Comparison of ENCODE assay signal across 8 mouse cellular contexts in genomic region chr11:58927790-58928651, GRCm38 (mm10). TPM values are rescaled to one million over a fixed set of nuclear protein-coding genes. Genes with fewer than 3 reads are reported as not detected.
DNase-seq lines count a peak whose midpoint lies in the region; ATAC-seq and TF ChIP-seq lines count a peak whose summit lies in the region.

No protein-coding gene starts in this region.

- H3K36me3 ChIP-seq in forebrain, embryonic 12.5 days (replicated peaks), result peaks cover 24% of the 10 kb centered on the region
- peaks cover 23% of the 10 kb centered on the region for H3K36me3 ChIP-seq in hindbrain, embryonic 12.5 days
- peaks cover 12% of the 10 kb centered on the region for H3K36me3 ChIP-seq in limb, embryonic 11.5 days (ENCODE audit: control insufficient read depth, insufficient read depth, low read length)
- peaks cover 22% of the 10 kb centered on the region for H3K36me3 ChIP-seq in midbrain, embryonic 10.5 days
- H3K36me3 ChIP-seq in splenic B cell, adult 2 months (ENCODE audit: control insufficient read depth, insufficient read depth, low read length, poor library complexity, severe bottlenecking), result 0 out of 2 replicates have a peak, but pooled peaks cover 2% of the 10 kb centered on the region

- no peaks in the 10 kb centered on the region for H3K27me3 ChIP-seq in forebrain, embryonic 12.5 days
- no peaks in the 10 kb centered on the region for H3K27me3 ChIP-seq in hindbrain, embryonic 12.5 days
- H3K27me3 ChIP-seq in limb, embryonic 11.5 days (ENCODE audit: control insufficient read depth, insufficient read depth, low read length), result no peaks in the 10 kb centered on the region
- H3K27me3 ChIP-seq in midbrain, embryonic 10.5 days (ENCODE audit: low read depth, poor library complexity, severe bottlenecking), result no peaks in the 10 kb centered on the region
- no peaks in the 10 kb centered on the region for H3K27me3 ChIP-seq in splenic B cell, adult 2 months (ENCODE audit: control insufficient read depth, insufficient read depth, low read length, poor library complexity, severe bottlenecking)

- H3K9me3 ChIP-seq in forebrain, embryonic 12.5 days, result no peaks in the 10 kb centered on the region
- no peaks in the 10 kb centered on the region for H3K9me3 ChIP-seq in hindbrain, embryonic 12.5 days (replicated peaks)
- no peaks in the 10 kb centered on the region for H3K9me3 ChIP-seq in limb, embryonic 11.5 days (ENCODE audit: control insufficient read depth, low read length)
- no peaks in the 10 kb centered on the region for H3K9me3 ChIP-seq in midbrain, embryonic 10.5 days (replicated peaks)

- no peak for TF ChIP-seq POLR2A in brain, embryonic 14.5 days (IDR thresholded peaks at IDR 0.05; ENCODE audit: borderline replicate concordance, extremely low read depth, insufficient read depth, insufficient read length, poor library complexity, severe bottlenecking)

- no peak overlapping the region for H3K27ac ChIP-seq in left cerebral cortex, adult 2 months
- H3K27ac ChIP-seq in forebrain, embryonic 12.5 days, result peak overlapping the region; percentile 2; the same call in 1 of the 2 replicates
- no peak overlapping the region for H3K27ac ChIP-seq in hindbrain, embryonic 12.5 days
- H3K27ac ChIP-seq in limb, embryonic 11.5 days (replicated peaks; ENCODE audit: low read depth, low read length), result no peak overlapping the region
- peak overlapping the region; percentile 75 for H3K27ac ChIP-seq in midbrain, embryonic 10.5 days (replicated peaks)

- peak; percentile 74 for TF ChIP-seq CTCF in left cerebral cortex, adult 2 months (IDR thresholded peaks at IDR 0.05)
- peak; percentile 84 for TF ChIP-seq CTCF in brain, embryonic 14.5 days (IDR thresholded peaks at IDR 0.05; ENCODE audit: borderline replicate concordance, extremely low read depth, insufficient read depth, insufficient read length)

- WGBS in forebrain, embryonic 12.5 days, result 40% methylated on average over 20 of the region's 20 CpGs
- WGBS in hindbrain, embryonic 12.5 days, result 39% methylated on average over 20 of the region's 20 CpGs
- 35% methylated on average over 20 of the region's 20 CpGs for WGBS in limb, embryonic 11.5 days
- WGBS in midbrain, embryonic 10.5 days, result 36% methylated on average over 20 of the region's 20 CpGs

- peak overlapping the region; percentile 27; the same call in 1 of the 2 replicates for H3K4me3 ChIP-seq in left cerebral cortex, adult 2 months
- 0 out of 2 replicates have a peak overlapping the region, but pooled peaks have one; percentile 0 for H3K4me3 ChIP-seq in forebrain, embryonic 12.5 days (replicated peaks)
- H3K4me3 ChIP-seq in hindbrain, embryonic 12.5 days, result 0 out of 2 replicates have a peak overlapping the region, but pooled peaks have one; percentile 2
- no peak overlapping the region for H3K4me3 ChIP-seq in limb, embryonic 11.5 days (ENCODE audit: low read depth, low read length)
- H3K4me3 ChIP-seq in midbrain, embryonic 10.5 days, result peak overlapping the region; percentile 31

- intact Hi-C loops in left cerebral cortex, adult 2 months (cut with DNase I), result no loop called here

- no peak overlapping the region; the same call in 1 of the 2 replicates for H3K9ac ChIP-seq in forebrain, embryonic 12.5 days
- no peak overlapping the region for H3K9ac ChIP-seq in hindbrain, embryonic 12.5 days
- H3K9ac ChIP-seq in limb, embryonic 11.5 days (ENCODE audit: low read length), result no peak overlapping the region

- peak; percentile 63 for ATAC-seq in forebrain, embryonic 12.5 days (ENCODE audit: low FRiP score)
- peak; percentile 65 for ATAC-seq in hindbrain, embryonic 12.5 days (ENCODE audit: low FRiP score)
- ATAC-seq in limb, embryonic 11.5 days (ENCODE audit: insufficient number of reproducible peaks, low FRiP score, low TSS enrichment, low read depth), result no peak

- H3K4me1 ChIP-seq in forebrain, embryonic 12.5 days, result 0 out of 2 replicates have a peak, but pooled peaks cover 8% of the 10 kb centered on the region
- 0 out of 2 replicates have a peak, but pooled peaks cover 5% of the 10 kb centered on the region for H3K4me1 ChIP-seq in hindbrain, embryonic 12.5 days
- no peaks in the 10 kb centered on the region for H3K4me1 ChIP-seq in limb, embryonic 11.5 days (ENCODE audit: control insufficient read depth, insufficient read depth, low read length)
- H3K4me1 ChIP-seq in midbrain, embryonic 10.5 days, result peaks cover 10% of the 10 kb centered on the region

- peak in 1 of 2 experiments; percentile 36 for DNase-seq in left cerebral cortex, adult 2 months (ENCODE audit: extremely low spot score in 1 of 2, low spot score in 2 of 2)
- no peak for DNase-seq in left cerebral cortex, adult 11 months (ENCODE audit: low spot score)
- peak; percentile 82 for DNase-seq in brain, embryonic 14.5 days (ENCODE audit: low read depth)
- peak; percentile 85 for DNase-seq in limb, embryonic 11.5 days (ENCODE audit: low spot score)
- peak; percentile 82 for DNase-seq in midbrain, embryonic 10.5 days (ENCODE audit: low spot score)
- DNase-seq in splenic B cell, adult 2 months (ENCODE audit: low read depth, low spot score), result peak; percentile 85

- H3K4me2 ChIP-seq in forebrain, embryonic 12.5 days, result peak overlapping the region; percentile 1
- H3K4me2 ChIP-seq in hindbrain, embryonic 12.5 days (replicated peaks), result peak overlapping the region; percentile 33
- peak overlapping the region; percentile 12; the same call in 1 of the 2 replicates for H3K4me2 ChIP-seq in limb, embryonic 11.5 days (ENCODE audit: low read depth, severe bottlenecking)

RNA-seq across cellular contexts. Expression of gene Btnl10, which starts 10.3 kb away (rescaled TPM):
- total RNA-seq in left cerebral cortex, adult 2 months (2021), result not detected
- 0.01 and 0.04 TPM in 2 replicates for polyA plus RNA-seq in brain, embryonic 14.5 days (2012; rRNA removed)
- polyA plus RNA-seq in forebrain, embryonic 12.5 days (2016; fragmentation: Nextera tagmentation; extraction: Ambion mirVana), result 0.08 TPM in 1 of 2 replicates, not detected in the other
- polyA plus RNA-seq in hindbrain, embryonic 12.5 days (2016; fragmentation: Nextera tagmentation; extraction: Ambion mirVana), result not detected in 2 replicates
- not detected in 2 replicates for polyA plus RNA-seq in limb, embryonic 11.5 days (2014; fragmentation: Nextera tagmentation; extraction: Ambion mirVana)
- polyA plus RNA-seq in midbrain, embryonic 10.5 days (2016; fragmentation: Nextera tagmentation; extraction: Ambion mirVana), result not detected in 2 replicates

RNA-seq across cellular contexts. Expression of gene Rnf187, which starts 10.7 kb away (rescaled TPM):
- total RNA-seq in left cerebral cortex, adult 2 months (2021), result 100 to 1,000 TPM; 445 to 469 TPM
- 664 and 715 TPM in 2 replicates for polyA plus RNA-seq in brain, embryonic 14.5 days (2012; rRNA removed)
- polyA plus RNA-seq in forebrain, embryonic 12.5 days (2016; fragmentation: Nextera tagmentation; extraction: Ambion mirVana), result 403 and 431 TPM in 2 replicates
- polyA plus RNA-seq in hindbrain, embryonic 12.5 days (2016; fragmentation: Nextera tagmentation; extraction: Ambion mirVana), result 498 and 513 TPM in 2 replicates
- polyA plus RNA-seq in limb, embryonic 11.5 days (2014; fragmentation: Nextera tagmentation; extraction: Ambion mirVana), result 269 and 275 TPM in 2 replicates
- polyA plus RNA-seq in midbrain, embryonic 10.5 days (2016; fragmentation: Nextera tagmentation; extraction: Ambion mirVana), result 274 and 296 TPM in 2 replicates

RNA-seq across cellular contexts. Expression of gene Hist3h2ba, which starts 20.7 kb away (rescaled TPM):
- total RNA-seq in left cerebral cortex, adult 2 months (2021), result 10 to 100 TPM; 88.5 to 98.9 TPM
- 726 and 1,077 TPM in 2 replicates for polyA plus RNA-seq in brain, embryonic 14.5 days (2012; rRNA removed)
- 185 and 187 TPM in 2 replicates for polyA plus RNA-seq in forebrain, embryonic 12.5 days (2016; fragmentation: Nextera tagmentation; extraction: Ambion mirVana)
- polyA plus RNA-seq in hindbrain, embryonic 12.5 days (2016; fragmentation: Nextera tagmentation; extraction: Ambion mirVana), result 149 and 154 TPM in 2 replicates
- 8.8 and 11.1 TPM in 2 replicates for polyA plus RNA-seq in limb, embryonic 11.5 days (2014; fragmentation: Nextera tagmentation; extraction: Ambion mirVana)
- polyA plus RNA-seq in midbrain, embryonic 10.5 days (2016; fragmentation: Nextera tagmentation; extraction: Ambion mirVana), result 34.1 and 69.6 TPM in 2 replicates

RNA-seq across cellular contexts. Expression of gene Zfp39, which starts 24.0 kb away (rescaled TPM):
- total RNA-seq in left cerebral cortex, adult 2 months (2021), result 1 to 10 TPM; 8.2 to 9.0 TPM
- 4.2 and 6.0 TPM in 2 replicates for polyA plus RNA-seq in brain, embryonic 14.5 days (2012; rRNA removed)
- polyA plus RNA-seq in forebrain, embryonic 12.5 days (2016; fragmentation: Nextera tagmentation; extraction: Ambion mirVana), result 5.6 and 6.8 TPM in 2 replicates
- polyA plus RNA-seq in hindbrain, embryonic 12.5 days (2016; fragmentation: Nextera tagmentation; extraction: Ambion mirVana), result 4.9 and 7.0 TPM in 2 replicates
- 8.7 and 11.1 TPM in 2 replicates for polyA plus RNA-seq in limb, embryonic 11.5 days (2014; fragmentation: Nextera tagmentation; extraction: Ambion mirVana)
- polyA plus RNA-seq in midbrain, embryonic 10.5 days (2016; fragmentation: Nextera tagmentation; extraction: Ambion mirVana), result 4.6 and 5.2 TPM in 2 replicates

RNA-seq across cellular contexts. Expression of gene Hist3h2a, which starts 26.5 kb away (rescaled TPM):
- 10 to 100 TPM; 55.5 to 59.1 TPM for total RNA-seq in left cerebral cortex, adult 2 months (2021)
- 120 and 164 TPM in 2 replicates for polyA plus RNA-seq in brain, embryonic 14.5 days (2012; rRNA removed)
- 91.9 and 92.9 TPM in 2 replicates for polyA plus RNA-seq in forebrain, embryonic 12.5 days (2016; fragmentation: Nextera tagmentation; extraction: Ambion mirVana)
- 90.1 and 95.9 TPM in 2 replicates for polyA plus RNA-seq in hindbrain, embryonic 12.5 days (2016; fragmentation: Nextera tagmentation; extraction: Ambion mirVana)
- polyA plus RNA-seq in limb, embryonic 11.5 days (2014; fragmentation: Nextera tagmentation; extraction: Ambion mirVana), result 17.9 and 19.2 TPM in 2 replicates
- 20.4 and 31.6 TPM in 2 replicates for polyA plus RNA-seq in midbrain, embryonic 10.5 days (2016; fragmentation: Nextera tagmentation; extraction: Ambion mirVana)

Comparison
In these comparisons a context has a peak if more than half of its experiments do, and no peak if none do; other contexts are left out.
1. H3K27ac ChIP-seq: peak in forebrain, embryonic 12.5 days (single experiment) and midbrain, embryonic 10.5 days (single experiment); none in left cerebral cortex, adult 2 months (single experiment), hindbrain, embryonic 12.5 days (single experiment) and limb, embryonic 11.5 days (single experiment).
2. Peak in every context shown above with its lines, with median percentiles within 50 percentile points of each other: H3K4me2 ChIP-seq.